Mouse (Mus musculus): Measurements from ENCODE around the gene H13. TPM values are rescaled to one million over a fixed set of nuclear protein-coding genes. Genes with fewer than 3 reads are reported as not detected.

Gene H13
- total RNA-seq, 2 experiments from 2014 or later = 77.3 to 77.5 TPM

GRCm38 (mm10) chr2:152703596-152704255 lies 34.5 kb downstream of the H13 start:
- DNase-seq = no peak

GRCm38 (mm10) chr2:152704256-152704605 lies 35.0 kb downstream of the H13 start:
- no peak for DNase-seq

- no peak for DNase-seq
Measured at GRCm38 (mm10) chr2:152704811-152705370, 35.6 kb downstream of the H13 start.

- peak; percentile 52 to 61 for DNase-seq
Measured at GRCm38 (mm10) chr2:152705993-152706571, 36.8 kb downstream of the H13 start.

GRCm38 (mm10) chr2:152707186-152707585 lies 37.9 kb downstream of the H13 start:
- DNase-seq = no peak

GRCm38 (mm10) chr2:152707627-152708026 lies 38.4 kb downstream of the H13 start:
- DNase-seq = peak; percentile 55 to 71

GRCm38 (mm10) chr2:152709066-152709465 lies 39.8 kb downstream of the H13 start:
- no peak for DNase-seq

- DNase-seq = no peak
Measured at GRCm38 (mm10) chr2:152716241-152716772, 47.0 kb downstream of the H13 start.

- no peak for DNase-seq
Measured at GRCm38 (mm10) chr2:152717652-152718051, 48.4 kb downstream of the H13 start.

- no peak for DNase-seq
Measured at GRCm38 (mm10) chr2:152718076-152718475, 48.8 kb downstream of the H13 start.

- no peak for DNase-seq
Measured at GRCm38 (mm10) chr2:152723651-152724331, 54.5 kb downstream of the H13 start.

GRCm38 (mm10) chr2:152724332-152724723 lies 55.1 kb downstream of the H13 start:
- no peak for DNase-seq

GRCm38 (mm10) chr2:152725178-152725750 lies 56.0 kb downstream of the H13 start:
- DNase-seq = no peak

GRCm38 (mm10) chr2:152726213-152726612 lies 57.0 kb downstream of the H13 start:
- no peak for DNase-seq

GRCm38 (mm10) chr2:152726751-152727335 lies 57.6 kb downstream of the H13 start:
- no peak for DNase-seq

GRCm38 (mm10) chr2:152727795-152728510 lies 58.7 kb downstream of the H13 start:
- DNase-seq = no peak

GRCm38 (mm10) chr2:152728594-152728993 lies 59.3 kb downstream of the H13 start:
- DNase-seq = no peak

- no peak for DNase-seq
Measured at GRCm38 (mm10) chr2:152729013-152729635, 59.9 kb downstream of the H13 start.

GRCm38 (mm10) chr2:152729636-152730020 lies 60.4 kb downstream of the H13 start:
- DNase-seq = no peak

- DNase-seq = no peak
Measured at GRCm38 (mm10) chr2:152733201-152733600, 63.9 kb downstream of the H13 start.

- DNase-seq = no peak
Measured at GRCm38 (mm10) chr2:152734501-152734900, 65.2 kb downstream of the H13 start.

All from layer of hippocampus, postnatal 36 days (tissue).